Mouse (Mus musculus): ENCODE data around the gene Ptprt.
A peak's percentile ranks its signal among the peaks of the same experiment; 100 is the strongest.

Gene Ptprt

GRCm38 (mm10) chr2:162413073-162413812 is 247.7 kb downstream of the Ptprt start:
- peak; percentile 62 for DNase-seq (ENCODE audit: low read depth, low spot score)

GRCm38 (mm10) chr2:162411014-162411413 is 249.9 kb downstream of the Ptprt start:
- DNase-seq (ENCODE audit: low read depth, low spot score), result peak; percentile 76

GRCm38 (mm10) chr2:162409245-162409644 is 251.7 kb downstream of the Ptprt start:
- DNase-seq (ENCODE audit: low read depth, low spot score), result no peak

GRCm38 (mm10) chr2:162401316-162402100 is 259.4 kb downstream of the Ptprt start:
- peak; percentile 78 for DNase-seq (ENCODE audit: low read depth, low spot score)

- DNase-seq (ENCODE audit: low read depth, low spot score), result peak; percentile 64
Measured at GRCm38 (mm10) chr2:162394601-162395000, 266.3 kb downstream of the Ptprt start.

GRCm38 (mm10) chr2:162391834-162392233 is 269.1 kb downstream of the Ptprt start:
- peak; percentile 59 for DNase-seq (ENCODE audit: low read depth, low spot score)

GRCm38 (mm10) chr2:162377309-162377708 is 283.6 kb downstream of the Ptprt start:
- no peak for DNase-seq (ENCODE audit: low read depth, low spot score)

GRCm38 (mm10) chr2:162349047-162349446 is 311.9 kb downstream of the Ptprt start:
- no peak for DNase-seq (ENCODE audit: low read depth, low spot score)

- peak; percentile 36 for DNase-seq (ENCODE audit: low read depth, low spot score)
Measured at GRCm38 (mm10) chr2:162341846-162342245, 319.1 kb downstream of the Ptprt start.

GRCm38 (mm10) chr2:162340231-162340630 is 320.7 kb downstream of the Ptprt start:
- no peak for DNase-seq (ENCODE audit: low read depth, low spot score)

GRCm38 (mm10) chr2:162332066-162332683 is 328.8 kb downstream of the Ptprt start:
- no peak for DNase-seq (ENCODE audit: low read depth, low spot score)

- no peak for DNase-seq (ENCODE audit: low read depth, low spot score)
Measured at GRCm38 (mm10) chr2:162329430-162329829, 331.5 kb downstream of the Ptprt start.

- peak; percentile 18 for DNase-seq (ENCODE audit: low read depth, low spot score)
Measured at GRCm38 (mm10) chr2:162322411-162322810, 338.5 kb downstream of the Ptprt start.

GRCm38 (mm10) chr2:162307996-162308395 is 353.0 kb downstream of the Ptprt start:
- no peak for DNase-seq (ENCODE audit: low read depth, low spot score)

GRCm38 (mm10) chr2:162294070-162294469 is 366.9 kb downstream of the Ptprt start:
- peak; percentile 40 for DNase-seq (ENCODE audit: low read depth, low spot score)

GRCm38 (mm10) chr2:162282606-162283005 is 378.3 kb downstream of the Ptprt start:
- peak; percentile 55 for DNase-seq (ENCODE audit: low read depth, low spot score)

- peak; percentile 26 for DNase-seq (ENCODE audit: low read depth, low spot score)
Measured at GRCm38 (mm10) chr2:162282121-162282520, 378.8 kb downstream of the Ptprt start.

GRCm38 (mm10) chr2:162273826-162274225 is 387.1 kb downstream of the Ptprt start:
- DNase-seq (ENCODE audit: low read depth, low spot score), result peak; percentile 85

- DNase-seq (ENCODE audit: low read depth, low spot score), result no peak
Measured at GRCm38 (mm10) chr2:162251272-162251671, 409.7 kb downstream of the Ptprt start.

GRCm38 (mm10) chr2:162248296-162248695 is 412.7 kb downstream of the Ptprt start:
- DNase-seq (ENCODE audit: low read depth, low spot score), result peak; percentile 77

GRCm38 (mm10) chr2:162222476-162222875 is 438.5 kb downstream of the Ptprt start:
- peak; percentile 53 for DNase-seq (ENCODE audit: low read depth, low spot score)

- no peak for DNase-seq (ENCODE audit: low read depth, low spot score)
Measured at GRCm38 (mm10) chr2:162220586-162220985, 440.4 kb downstream of the Ptprt start.

All from brain, adult 2 months (tissue).